Mouse (Mus musculus): ENCODE data around the gene Ints7. TPM values are rescaled to one million over a fixed set of nuclear protein-coding genes. Genes with fewer than 3 reads are reported as not detected.

Gene Ints7
- polyA plus RNA-seq, 1 experiment, result 50.8 TPM

GRCm38 (mm10) chr1:191661019-191661796, 85.8 kb downstream of the Ints7 start:
- TF ChIP-seq POLR2A (IDR thresholded peaks at IDR 0.05; ENCODE audit: borderline replicate concordance, extremely low read depth, insufficient read depth, insufficient read length, poor library complexity, severe bottlenecking) (no peak), CTCF (IDR thresholded peaks at IDR 0.05; ENCODE audit: borderline replicate concordance, extremely low read depth, insufficient read depth, insufficient read length) (no peak)
- DNase-seq (ENCODE audit: low read depth), result no peak

- no peak for DNase-seq (ENCODE audit: low read depth)
- TF ChIP-seq POLR2A (IDR thresholded peaks at IDR 0.05; ENCODE audit: borderline replicate concordance, extremely low read depth, insufficient read depth, insufficient read length, poor library complexity, severe bottlenecking) (no peak), CTCF (IDR thresholded peaks at IDR 0.05; ENCODE audit: borderline replicate concordance, extremely low read depth, insufficient read depth, insufficient read length) (no peak)
Observed at GRCm38 (mm10) chr1:191662178-191662898, 86.9 kb downstream of the Ints7 start.

- TF ChIP-seq CTCF (IDR thresholded peaks at IDR 0.05; ENCODE audit: borderline replicate concordance, extremely low read depth, insufficient read depth, insufficient read length) (no peak), POLR2A (IDR thresholded peaks at IDR 0.05; ENCODE audit: borderline replicate concordance, extremely low read depth, insufficient read depth, insufficient read length, poor library complexity, severe bottlenecking) (no peak)
- no peak for DNase-seq (ENCODE audit: low read depth)
Observed at GRCm38 (mm10) chr1:191662899-191663500, 87.6 kb downstream of the Ints7 start.

GRCm38 (mm10) chr1:191663603-191664002, 88.2 kb downstream of the Ints7 start:
- no peak for TF ChIP-seq POLR2A (IDR thresholded peaks at IDR 0.05; ENCODE audit: borderline replicate concordance, extremely low read depth, insufficient read depth, insufficient read length, poor library complexity, severe bottlenecking)
- DNase-seq (ENCODE audit: low read depth), result no peak

DNA sequence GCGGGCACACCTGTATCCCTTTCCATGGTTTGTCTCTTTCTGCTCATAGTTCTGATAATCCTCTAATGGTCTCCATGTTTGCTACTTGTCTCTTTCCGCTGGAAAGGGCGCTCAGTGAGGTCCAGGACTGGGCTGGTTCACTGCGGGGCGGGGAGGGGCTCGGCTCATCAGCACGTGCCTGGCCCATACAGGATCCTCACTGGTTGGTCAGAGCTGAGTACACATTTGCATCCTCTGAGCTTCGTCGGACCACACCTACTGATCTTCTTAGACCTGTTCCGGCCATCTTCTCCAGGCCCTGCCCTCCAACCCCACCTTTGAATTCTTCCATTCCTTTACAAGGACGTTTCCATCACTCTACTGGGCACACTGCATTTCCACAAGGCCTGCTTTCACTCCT, 90.9 kb downstream of the Ints7 start:
- DNase-seq (ENCODE audit: low read depth), result no peak
- no peak for TF ChIP-seq CTCF (IDR thresholded peaks at IDR 0.05; ENCODE audit: borderline replicate concordance, extremely low read depth, insufficient read depth, insufficient read length)
- TF ChIP-seq POLR2A (IDR thresholded peaks at IDR 0.05; ENCODE audit: borderline replicate concordance, extremely low read depth, insufficient read depth, insufficient read length, poor library complexity, severe bottlenecking), result no peak

DNA sequence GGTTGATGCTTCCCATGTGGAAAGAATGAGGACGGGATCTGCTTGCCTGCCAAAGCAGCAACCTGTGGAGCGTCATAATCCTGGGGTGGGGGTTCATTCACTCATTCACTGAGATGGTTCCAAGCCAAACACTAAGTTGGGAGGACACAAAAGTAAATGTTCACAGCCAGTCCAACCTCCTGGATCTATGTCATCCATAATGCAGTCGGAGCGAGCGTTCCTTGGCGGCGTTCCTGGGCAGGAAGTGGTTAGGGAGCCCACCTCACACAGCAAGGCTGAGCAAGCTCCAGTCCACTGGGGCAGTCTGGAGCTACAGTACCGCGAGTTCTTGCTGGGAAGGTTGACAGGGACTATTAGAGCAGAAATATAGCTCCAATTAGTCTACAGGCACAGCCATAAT, 92.6 kb downstream of the Ints7 start:
- no peak for TF ChIP-seq POLR2A (IDR thresholded peaks at IDR 0.05; ENCODE audit: borderline replicate concordance, extremely low read depth, insufficient read depth, insufficient read length, poor library complexity, severe bottlenecking)
- DNase-seq (ENCODE audit: low read depth), result no peak

Other genes starting within 250 kb of the Ints7 start
- 30.7 and 35.6 TPM in 2 replicates for gene Tmem206, start 249.7 kb upstream of the Ints7 start, polyA plus RNA-seq (2012; rRNA removed)
- gene Ppp2r5a, start 172.4 kb upstream of the Ints7 start, polyA plus RNA-seq (2012; rRNA removed), result 15.9 and 16.8 TPM in 2 replicates
- 8.0 and 12.0 TPM in 2 replicates for gene Dtl, start 92 bp upstream of the Ints7 start, polyA plus RNA-seq (2012; rRNA removed)
- gene Lpgat1, start 142.2 kb downstream of the Ints7 start, polyA plus RNA-seq (2012; rRNA removed), result 26.4 and 36.8 TPM in 2 replicates
- gene Nek2, start 245.8 kb downstream of the Ints7 start, polyA plus RNA-seq (2012; rRNA removed), result 6.8 and 8.6 TPM in 2 replicates